Mouse (Mus musculus) neural tube, embryonic 12.5 days (tissue): ENCODE measurements around the gene Calu. TPM values are rescaled to one million over a fixed set of nuclear protein-coding genes. Genes with fewer than 3 reads are reported as not detected.

Source experiments
- ATAC-seq: fragments of 200-750 bp; cut with Nextera tagmentation; 2 replicates; pipeline ENCODE4 v1.8.0; 2017; ENCODE audit warnings: low read depth, mild to moderate bottlenecking, moderate TSS enrichment, moderate library complexity; ENCODE audit not compliant: low FRiP score
- H3K27ac ChIP-seq: fragments of 300-500 bp; sonication (generic); 2 replicates; pipeline ENCODE4 v1.5.1; 2016
- H3K27me3 ChIP-seq: fragments of 300-500 bp; sonication (generic); replicated peaks from 2 replicates; pipeline ENCODE4 v1.6.1; 2016; ENCODE audit warnings: mild to moderate bottlenecking
- H3K36me3 ChIP-seq: fragments of 300-500 bp; sonication (generic); 2 replicates; pipeline ENCODE4 v1.6.1; 2016; ENCODE audit warnings: mild to moderate bottlenecking
- H3K4me1 ChIP-seq: fragments of 300-500 bp; sonication (generic); 2 replicates; pipeline ENCODE4 v1.6.1; 2016
- H3K4me2 ChIP-seq: fragments of 300-500 bp; sonication (generic); replicated peaks from 2 replicates; pipeline ENCODE4 v1.6.1; 2016; ENCODE audit warnings: mild to moderate bottlenecking
- H3K4me3 ChIP-seq: fragments of 300-500 bp; sonication (generic); 2 replicates; pipeline ENCODE4 v1.5.1; 2016
- H3K9ac ChIP-seq: fragments of 300-500 bp; sonication (generic); 2 replicates; pipeline ENCODE4 v1.6.1; 2016; ENCODE audit warnings: mild to moderate bottlenecking
- H3K9me3 ChIP-seq: fragments of 300-500 bp; sonication (generic); 2 replicates; pipeline ENCODE4 v1.6.1; 2016; ENCODE audit warnings: mild to moderate bottlenecking
- WGBS: fragments of 180-500 bp; shearing (Covaris S2); methylation state at CpG from one replicate; pipeline ENCODE4 v1.1.7; 2016; 5-methylcytosine and 5-hydroxymethylcytosine counted together
- microRNA-seq: library from miRNA; unstranded; fragments of <30 nt; microRNA quantifications from one replicate; pipeline ENCODE4, GENCODE M21; 2017
- polyA plus RNA-seq: library from polyadenylated mRNA; unstranded; fragments of >200 nt; fragmentation: Nextera tagmentation; extraction: Ambion mirVana; gene quantifications from 2 replicates; pipeline ENCODE4 v1.2.1, GENCODE M21; 2016

Gene Calu
- polyA plus RNA-seq, 1 experiment from 2014 or later = 223 TPM

DNA sequence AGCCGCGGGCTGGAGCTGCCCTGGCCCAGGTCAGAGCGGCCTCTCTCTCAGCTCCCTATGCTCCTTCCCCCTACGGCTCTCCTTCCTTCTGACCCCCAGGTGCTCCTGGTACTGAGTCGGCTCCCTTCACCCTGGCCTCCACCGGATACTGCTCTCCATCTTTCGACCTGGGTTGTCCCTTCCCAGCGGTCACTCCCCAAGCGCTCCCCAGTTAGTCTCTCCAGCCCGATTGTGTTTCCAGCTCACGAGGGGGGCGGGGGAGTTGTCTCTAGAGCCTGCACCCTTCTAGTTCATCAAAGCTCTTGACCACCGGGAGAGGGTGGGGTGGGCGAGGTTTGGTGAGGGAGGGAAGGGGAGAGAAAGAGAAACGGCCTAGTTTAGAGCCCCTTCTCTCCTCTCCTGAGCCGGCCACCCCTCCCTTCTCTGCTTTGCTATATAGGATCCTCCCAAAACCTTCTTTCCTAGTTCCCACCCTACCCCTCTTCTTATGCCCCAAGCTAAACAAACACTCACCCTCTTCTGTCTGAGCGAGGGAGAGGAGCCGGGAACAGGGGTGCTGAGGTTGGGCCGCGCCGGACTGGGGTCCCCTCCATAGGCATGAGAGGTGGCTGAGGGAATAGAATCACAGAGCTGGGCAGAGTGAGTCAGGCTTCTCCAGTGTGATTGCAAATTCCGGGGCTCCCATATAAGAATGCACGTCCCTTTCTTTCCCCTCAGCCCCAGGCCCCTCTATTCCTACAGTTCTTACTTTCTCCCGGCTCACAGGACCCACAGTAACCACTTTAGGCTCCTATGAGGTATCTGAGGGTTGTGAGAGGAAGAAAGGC lies 49.1 kb downstream of the Calu start:
- H3K4me1 ChIP-seq = peaks cover 22% of the 10 kb centered on the region

DNA sequence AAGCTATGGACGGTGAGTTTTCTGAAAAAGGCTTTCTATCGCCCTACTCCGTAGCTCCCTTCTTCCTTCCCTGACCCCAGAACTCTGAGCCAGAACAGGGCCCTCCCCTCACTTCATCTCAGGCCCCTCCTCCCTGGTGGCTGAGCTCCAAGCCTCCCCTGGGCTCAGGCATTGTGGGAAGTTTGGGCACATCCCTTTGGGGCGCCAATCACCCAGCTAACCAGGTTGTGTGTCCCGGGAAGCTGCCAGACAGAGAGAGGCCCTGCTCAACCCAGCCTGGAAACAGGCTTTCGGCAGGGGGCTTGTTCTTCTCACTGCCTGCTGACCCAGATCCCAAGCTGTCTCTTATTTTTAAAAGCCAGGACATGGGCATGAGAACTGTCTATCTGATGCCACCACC lies 49.7 kb downstream of the Calu start:
- peaks cover 16% of the 10 kb centered on the region; the same call in 1 of the 2 replicates for H3K27me3 ChIP-seq
- 0 out of 2 replicates have a peak, but pooled peaks cover 2% of the 10 kb centered on the region for H3K36me3 ChIP-seq
- 7% methylated on average over 6 of the region's 6 CpGs for WGBS
- peak; percentile 30; the same call in 1 of the 2 replicates for ATAC-seq
- peak overlapping the region; percentile 75 for H3K9ac ChIP-seq
- H3K4me3 ChIP-seq = peak overlapping the region; percentile 71
- no peak overlapping the region for H3K27ac ChIP-seq
- peak overlapping the region; percentile 90 for H3K4me2 ChIP-seq
- H3K9me3 ChIP-seq = no peaks in the 10 kb centered on the region
- peaks cover 22% of the 10 kb centered on the region for H3K4me1 ChIP-seq

More for the DNA sequence above, 49.1 kb downstream of the Calu start:
- WGBS = 2% methylated on average over 23 of the region's 24 CpGs
- peak overlapping the region; percentile 90 for H3K4me2 ChIP-seq
- 0 out of 2 replicates have a peak, but pooled peaks cover 2% of the 10 kb centered on the region for H3K36me3 ChIP-seq
- peak overlapping the region; percentile 71 for H3K4me3 ChIP-seq
- H3K27me3 ChIP-seq = peaks cover 12% of the 10 kb centered on the region; the same call in 1 of the 2 replicates
- H3K9me3 ChIP-seq = no peaks in the 10 kb centered on the region
- peak overlapping the region; percentile 75 for H3K9ac ChIP-seq
- peak; percentile 77 for ATAC-seq
- H3K27ac ChIP-seq = peak overlapping the region; percentile 54; the same call in 1 of the 2 replicates

DNA sequence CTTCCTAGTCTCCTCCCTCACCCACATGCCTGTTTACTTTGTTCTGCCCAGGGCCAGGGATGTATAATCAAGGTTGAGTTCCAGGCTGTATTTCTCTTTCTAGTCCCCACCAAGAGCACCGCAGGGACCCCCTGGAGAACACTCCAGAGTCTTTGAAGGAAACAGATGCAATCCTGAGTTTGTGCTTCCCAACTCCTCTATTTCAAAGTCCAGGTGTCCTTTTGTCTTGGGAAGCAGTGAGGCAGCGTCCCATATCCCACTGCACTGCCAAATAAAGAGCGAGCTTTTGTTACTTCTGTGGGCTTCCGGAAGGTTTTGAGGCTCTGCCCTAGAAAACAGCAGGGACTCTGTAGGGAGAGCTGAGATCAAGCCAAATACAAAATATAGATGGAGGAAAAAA lies 52.0 kb downstream of the Calu start:
- no peak overlapping the region for H3K4me3 ChIP-seq
- no peak for ATAC-seq
- 73% methylated on average over 4 of the region's 4 CpGs for WGBS

DNA sequence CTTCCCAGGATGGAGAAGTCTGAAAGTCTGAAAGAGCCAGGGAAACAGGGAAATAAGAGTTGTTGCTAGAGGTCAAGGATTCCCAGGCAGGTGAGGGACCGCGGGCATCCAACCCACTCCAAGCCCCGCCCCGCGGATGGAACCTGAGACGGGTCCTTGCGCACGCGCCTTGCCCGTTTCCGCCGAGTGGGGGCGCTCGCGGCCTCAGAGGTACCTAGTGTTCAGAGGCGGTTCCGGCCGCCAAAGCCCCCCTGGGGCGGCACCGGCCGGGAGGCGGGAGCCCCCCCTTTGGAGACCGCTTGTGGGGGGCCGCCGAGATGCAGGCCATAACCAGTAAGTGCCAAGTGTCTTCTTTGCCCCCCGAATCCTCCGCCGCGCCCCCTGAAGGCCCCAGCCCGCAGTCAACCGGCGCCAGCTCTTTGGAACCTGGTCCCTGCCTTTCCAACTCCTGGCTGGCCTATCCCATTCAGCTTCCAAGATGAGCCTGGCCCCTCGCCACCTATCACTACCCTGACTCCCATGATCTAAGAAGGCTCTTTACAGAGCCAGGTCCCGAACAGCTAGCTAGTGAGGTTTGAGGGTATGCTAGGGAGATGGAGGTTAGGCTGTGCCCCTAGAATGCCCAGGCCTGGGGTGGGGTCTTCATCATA lies 54.9 kb downstream of the Calu start:
- Histone ChIP-seq H3K27me3 (0 out of 2 replicates have a peak, but pooled peaks cover 7% of the 10 kb centered on the region), H3K9ac (no peak overlapping the region), H3K4me3 (no peak overlapping the region), H3K4me2 (peak overlapping the region; percentile 38), H3K36me3 (0 out of 2 replicates have a peak, but pooled peaks cover 2% of the 10 kb centered on the region), H3K27ac (no peak overlapping the region), H3K4me1 (peaks cover 11% of the 10 kb centered on the region), H3K9me3 (no peaks in the 10 kb centered on the region)
- WGBS = 8% methylated on average over 34 of the region's 34 CpGs
- ATAC-seq = no peak

More for the DNA sequence above, 52.0 kb downstream of the Calu start:
- Histone ChIP-seq H3K27ac (no peak overlapping the region), H3K4me1 (peaks cover 22% of the 10 kb centered on the region), H3K4me2 (no peak overlapping the region), H3K9ac (no peak overlapping the region), H3K36me3 (0 out of 2 replicates have a peak, but pooled peaks cover 2% of the 10 kb centered on the region), H3K27me3 (peaks cover 12% of the 10 kb centered on the region; the same call in 1 of the 2 replicates), H3K9me3 (no peaks in the 10 kb centered on the region)

DNA sequence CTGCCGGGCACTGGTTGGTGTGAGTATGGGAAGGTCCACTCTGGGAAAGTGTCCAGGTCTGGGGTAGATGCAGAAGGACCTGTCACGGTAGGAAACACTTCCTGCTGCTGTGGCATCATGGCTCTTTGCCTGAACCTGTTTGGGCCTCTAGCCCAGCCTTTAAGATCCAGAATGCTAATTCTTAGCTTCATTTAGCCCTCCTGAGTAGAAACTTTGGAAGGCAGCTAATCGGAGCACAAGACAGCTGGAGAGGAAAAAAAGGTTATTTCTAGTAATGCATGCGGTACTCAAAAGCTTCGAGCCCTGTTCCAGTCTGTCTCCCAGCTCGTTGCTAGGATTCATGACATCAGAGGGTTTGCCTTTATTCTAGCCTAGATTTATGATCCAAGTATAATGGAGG lies 58.5 kb downstream of the Calu start:
- peaks cover 26% of the 10 kb centered on the region for H3K36me3 ChIP-seq
- ATAC-seq = peak; percentile 65; the same call in 1 of the 2 replicates
- no peak overlapping the region for H3K27ac ChIP-seq
- H3K9me3 ChIP-seq = no peaks in the 10 kb centered on the region
- H3K4me2 ChIP-seq = no peak overlapping the region
- H3K4me1 ChIP-seq = peaks cover 9% of the 10 kb centered on the region
- no peak overlapping the region for H3K4me3 ChIP-seq
- no peak overlapping the region for H3K9ac ChIP-seq
- 0 out of 2 replicates have a peak, but pooled peaks cover 4% of the 10 kb centered on the region for H3K27me3 ChIP-seq
- WGBS = 40% methylated on average over 6 of the region's 6 CpGs

DNA sequence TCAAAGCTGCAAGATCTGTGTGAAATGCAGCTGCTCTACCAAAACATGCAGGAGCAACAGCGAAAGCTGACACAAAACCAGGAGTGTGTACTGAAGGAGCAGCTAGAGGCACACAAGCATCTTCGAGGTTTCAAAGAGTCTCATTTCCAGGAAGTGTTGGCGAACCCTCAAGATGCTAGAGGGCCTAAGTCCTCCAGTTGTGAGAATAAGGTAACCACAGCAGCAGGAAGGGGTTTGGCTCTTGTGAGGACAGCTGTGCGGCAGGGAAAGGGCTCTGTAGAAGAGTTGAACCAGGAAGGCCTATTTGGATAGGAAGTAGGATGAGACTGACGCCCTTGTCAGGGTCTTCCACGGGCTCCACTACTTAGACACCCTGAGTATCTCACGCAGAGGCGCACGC lies 67.6 kb downstream of the Calu start:
- Histone ChIP-seq H3K27ac (no peak overlapping the region), H3K9ac (no peak overlapping the region), H3K36me3 (peaks cover 59% of the 10 kb centered on the region), H3K4me3 (no peak overlapping the region), H3K4me1 (no peaks in the 10 kb centered on the region), H3K4me2 (no peak overlapping the region), H3K27me3 (no peaks in the 10 kb centered on the region), H3K9me3 (no peaks in the 10 kb centered on the region)
- ATAC-seq = no peak
- 88% methylated on average over 9 of the region's 9 CpGs for WGBS

DNA sequence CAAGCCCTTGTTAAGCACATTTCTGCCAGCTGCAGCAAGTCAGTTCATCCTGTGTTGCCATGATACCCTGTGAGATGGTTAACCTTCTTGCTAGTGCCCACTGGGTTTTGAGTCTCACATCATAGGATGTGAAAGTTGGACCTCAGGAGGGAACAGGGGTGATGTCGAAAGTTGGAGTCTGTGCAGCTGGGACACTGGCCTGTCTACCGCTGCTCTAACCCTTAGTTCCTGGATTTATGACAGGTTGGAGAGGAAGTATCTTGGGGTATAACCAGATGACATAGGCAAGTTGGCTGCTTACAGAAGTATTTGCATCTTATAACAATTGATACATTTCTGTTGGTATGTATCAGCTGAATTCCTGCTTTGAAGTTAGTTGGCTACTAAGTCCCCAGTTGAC lies 72.7 kb downstream of the Calu start:
- ATAC-seq = no peak
- Histone ChIP-seq H3K27ac (no peak overlapping the region), H3K4me2 (no peak overlapping the region), H3K27me3 (no peaks in the 10 kb centered on the region), H3K4me3 (no peak overlapping the region), H3K4me1 (no peaks in the 10 kb centered on the region), H3K9me3 (no peaks in the 10 kb centered on the region), H3K9ac (no peak overlapping the region), H3K36me3 (peaks cover 31% of the 10 kb centered on the region)
- WGBS = 88% methylated on average over 2 of the region's 2 CpGs

DNA sequence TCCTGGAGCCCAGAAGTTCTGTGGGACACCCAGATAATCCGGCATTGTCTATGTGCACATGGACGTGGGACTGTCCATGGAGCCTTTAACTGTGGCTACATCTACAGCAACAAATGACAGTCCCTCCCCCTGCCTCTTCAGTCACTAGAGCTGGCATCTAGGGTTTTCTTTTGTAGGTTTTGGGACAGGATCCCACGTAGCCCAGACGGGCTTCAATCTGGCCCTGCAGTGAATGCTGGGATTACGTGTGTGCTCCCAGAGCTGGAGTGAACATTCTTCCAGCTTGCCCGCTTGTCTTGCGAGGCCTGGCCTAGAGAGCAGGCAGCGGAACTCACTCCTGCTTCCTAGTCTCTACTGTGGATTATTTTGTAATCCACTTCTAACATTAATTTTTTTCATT lies 77.2 kb downstream of the Calu start:
- Histone ChIP-seq H3K27me3 (no peaks in the 10 kb centered on the region), H3K27ac (no peak overlapping the region), H3K4me1 (no peaks in the 10 kb centered on the region), H3K4me3 (no peak overlapping the region), H3K4me2 (no peak overlapping the region), H3K36me3 (0 out of 2 replicates have a peak, but pooled peaks cover 7% of the 10 kb centered on the region), H3K9me3 (no peaks in the 10 kb centered on the region), H3K9ac (no peak overlapping the region)
- 90% methylated on average over 8 of the region's 8 CpGs for WGBS
- ATAC-seq = no peak

DNA sequence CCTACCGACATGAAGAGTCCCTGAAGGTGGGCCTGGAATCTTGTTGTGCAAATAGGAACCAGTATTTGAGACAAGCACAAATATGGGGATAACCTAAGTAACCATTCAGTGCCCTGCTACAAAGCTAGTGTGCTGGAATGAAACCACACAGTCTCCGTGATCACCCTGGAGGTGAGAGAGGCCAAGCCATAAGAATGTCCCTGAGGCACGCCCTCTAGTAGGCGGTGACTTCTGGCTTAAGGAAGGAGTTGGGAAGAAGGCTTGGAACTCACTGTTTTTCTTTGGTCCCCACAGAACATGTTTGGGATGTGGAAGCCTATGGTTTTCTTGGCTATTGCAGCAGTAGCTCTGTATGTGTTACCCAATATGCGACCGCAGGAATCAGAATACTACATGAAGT lies 78.5 kb downstream of the Calu start:
- no peak for ATAC-seq
- Histone ChIP-seq H3K9me3 (no peaks in the 10 kb centered on the region), H3K27me3 (peaks cover 7% of the 10 kb centered on the region; the same call in 1 of the 2 replicates), H3K4me1 (no peaks in the 10 kb centered on the region), H3K36me3 (0 out of 2 replicates have a peak, but pooled peaks cover 7% of the 10 kb centered on the region), H3K4me2 (no peak overlapping the region), H3K4me3 (no peak overlapping the region), H3K9ac (no peak overlapping the region), H3K27ac (no peak overlapping the region)
- 79% methylated on average over 6 of the region's 6 CpGs for WGBS

Small RNA genes lying within 50 kb of the gene (microRNA-seq; reads per million reads assigned to microRNA genes)
- gene Gm26220 (not detected), gene Gm44354 (not detected)

Other genes starting within 250 kb of the Calu start
- gene Rbm28, start 183.1 kb upstream of the Calu start, polyA plus RNA-seq = 50.3 and 56.0 TPM in 2 replicates
- 2.1 and 2.9 TPM in 2 replicates for gene Prrt4, start 168.5 kb upstream of the Calu start, polyA plus RNA-seq
- gene Impdh1, start 131.7 kb upstream of the Calu start, polyA plus RNA-seq = 65.0 and 69.5 TPM in 2 replicates
- 28.1 and 30.9 TPM in 2 replicates for gene Hilpda, start 75.6 kb upstream of the Calu start, polyA plus RNA-seq
- gene Fam71f2, start 68.5 kb upstream of the Calu start, polyA plus RNA-seq = 0.45 and 0.71 TPM in 2 replicates
- not detected in 2 replicates for gene Fam71f1, start 28.9 kb upstream of the Calu start, polyA plus RNA-seq
- 0.18 and 0.24 TPM in 2 replicates for gene Opn1sw, start 40.4 kb downstream of the Calu start, polyA plus RNA-seq
- 33.1 and 39.9 TPM in 2 replicates for gene Ccdc136, start 48.2 kb downstream of the Calu start, polyA plus RNA-seq
- gene Flnc, start 85.2 kb downstream of the Calu start, polyA plus RNA-seq = 10.1 and 11.1 TPM in 2 replicates
- 233 and 239 TPM in 2 replicates for gene Atp6v1f, start 119.6 kb downstream of the Calu start, polyA plus RNA-seq
- 0.30 and 0.32 TPM in 2 replicates for gene Atp6v1fnb, start 123.4 kb downstream of the Calu start, polyA plus RNA-seq
- gene Kcp, start 159.9 kb downstream of the Calu start, polyA plus RNA-seq = 21.1 TPM in 2 replicates
- 2.4 and 3.5 TPM in 2 replicates for gene Irf5, start 178.6 kb downstream of the Calu start, polyA plus RNA-seq